Mouse (Mus musculus): Measurements from ENCODE around the gene Ap2a2.
"Not testable (repeated sequence)": the region's sequence is repeated elsewhere in the genome, so short reads cannot be mapped to it uniquely, and the experiment has no call there.

DNA sequence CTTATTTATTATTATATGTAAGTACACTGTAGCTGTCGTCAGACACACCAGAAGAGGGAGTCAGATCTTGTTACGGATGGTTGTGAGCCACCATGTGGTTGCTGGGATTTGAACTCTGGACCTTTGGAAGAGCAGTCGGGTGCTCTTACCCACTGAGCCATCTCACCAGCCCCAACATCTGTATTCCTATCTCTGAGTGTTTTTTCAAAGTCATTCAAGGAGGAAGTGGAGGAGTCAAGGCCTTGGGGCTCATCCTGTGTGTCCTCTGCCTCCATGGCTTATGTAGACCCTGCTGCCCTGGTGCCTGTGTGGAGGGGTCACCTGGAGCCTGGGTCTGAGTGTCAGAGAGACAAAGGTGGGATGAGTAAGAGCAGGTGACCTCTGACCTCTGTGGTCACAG is 107.1 kb downstream of the Ap2a2 start:
- not testable (repeated sequence) for TF ChIP-seq POLR2A, CTCF (IDR thresholded peaks at IDR 0.05; ENCODE audit: insufficient read depth, low read depth, low read length)

Data from olfactory bulb, adult 2 months (tissue).